Mouse (Mus musculus): ENCODE data around the gene Rabgef1.

Gene Rabgef1

DNA sequence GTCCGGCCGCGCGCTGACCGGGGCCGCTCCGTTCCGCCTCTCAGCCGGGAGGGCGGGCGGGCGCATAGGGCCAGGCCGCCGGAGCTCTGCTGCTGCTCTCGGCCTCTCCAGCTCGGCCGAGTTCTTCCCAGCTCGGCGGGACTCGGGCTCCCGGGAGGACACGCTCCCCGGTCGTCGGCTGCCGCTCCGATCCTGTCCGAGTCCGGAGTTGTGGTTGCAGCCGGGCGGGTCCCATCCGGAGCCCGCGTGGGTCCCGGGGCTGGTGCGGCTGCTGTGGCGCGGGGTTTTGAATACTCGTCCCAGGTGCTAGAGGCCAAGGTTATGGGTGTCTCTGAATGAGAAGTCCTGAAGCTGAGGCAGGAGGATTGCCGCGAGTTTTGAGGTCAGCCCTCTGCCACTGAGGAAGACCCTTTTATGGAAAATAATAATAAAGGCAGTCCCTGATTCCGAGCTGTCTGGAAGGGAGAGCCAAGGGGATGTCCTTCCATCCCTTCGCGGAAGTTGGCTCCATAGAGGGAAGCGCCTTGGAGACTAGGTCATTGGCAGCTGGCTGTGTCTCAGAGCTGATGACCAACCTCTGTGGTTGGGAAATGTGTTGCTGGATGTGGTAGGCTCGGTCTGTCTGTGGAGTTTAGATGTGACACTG is 481 bp downstream of the Rabgef1 start:
- peak; percentile 33 to 40 for DNase-seq (ENCODE audit: low read depth in 2 of 2, low spot score in 2 of 2)

DNA sequence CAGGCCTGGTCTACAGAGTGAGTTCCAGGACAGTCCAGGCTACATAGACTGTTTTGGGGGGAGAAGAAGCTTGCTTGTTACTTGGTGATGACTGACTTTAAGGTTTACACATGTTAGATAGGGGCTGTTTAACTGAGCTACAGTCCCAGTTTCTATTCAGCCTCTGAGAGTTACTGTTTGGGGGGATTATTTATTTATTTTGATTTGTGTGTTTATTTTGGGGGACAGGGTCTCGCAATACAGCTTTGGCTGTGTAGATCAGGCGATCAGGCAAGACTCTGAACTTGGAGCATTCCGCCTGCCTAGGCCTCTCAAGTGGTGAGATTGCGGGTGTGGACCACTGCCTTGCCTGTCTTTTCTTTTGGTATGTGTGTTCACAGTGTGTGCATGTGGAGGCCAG is 1.4 kb downstream of the Rabgef1 start:
- no peak for DNase-seq (ENCODE audit: low read depth in 2 of 2, low spot score in 2 of 2)

DNA sequence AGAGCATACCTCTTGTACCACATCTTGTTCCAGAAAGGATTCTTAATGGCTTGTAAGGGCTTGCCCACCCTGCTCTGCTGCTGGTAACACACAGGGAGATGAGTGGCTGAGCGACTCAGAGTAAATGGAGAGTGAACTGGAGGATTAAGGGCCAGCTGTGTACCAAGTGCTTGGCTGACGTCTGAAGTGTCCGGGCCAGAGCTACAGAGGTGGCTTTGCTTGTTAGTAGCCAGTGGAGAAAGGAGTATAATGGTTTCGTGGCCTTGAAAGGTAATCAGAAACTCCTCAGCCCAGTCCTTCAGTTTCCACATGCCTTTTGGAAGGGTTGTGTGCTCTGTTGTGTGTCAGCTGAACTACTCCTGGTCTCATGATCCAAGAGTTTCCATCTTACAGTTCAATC is 6.3 kb downstream of the Rabgef1 start:
- no peak for DNase-seq (ENCODE audit: low read depth in 2 of 2, low spot score in 2 of 2)

DNA sequence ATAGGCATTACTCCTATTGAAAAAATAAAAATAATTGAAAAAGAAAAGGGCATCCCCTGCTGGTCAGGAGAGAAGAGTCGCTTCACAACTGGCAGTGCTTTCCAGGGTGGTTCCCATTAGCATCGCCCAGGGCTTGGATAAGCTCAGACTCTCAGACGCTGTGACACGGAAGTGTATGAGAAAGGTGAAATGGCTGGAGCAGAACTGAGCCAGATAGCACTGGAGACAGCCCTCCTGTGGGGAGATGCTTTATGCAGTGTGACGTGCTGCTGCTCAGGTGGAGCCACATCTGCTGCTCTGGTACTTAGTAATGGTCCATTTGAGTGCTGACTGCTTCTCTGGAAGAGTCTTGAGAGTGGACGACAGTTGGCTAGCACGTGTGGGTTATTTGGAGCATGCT is 8.8 kb downstream of the Rabgef1 start:
- DNase-seq (ENCODE audit: low read depth in 2 of 2, low spot score in 2 of 2), result no peak

DNA sequence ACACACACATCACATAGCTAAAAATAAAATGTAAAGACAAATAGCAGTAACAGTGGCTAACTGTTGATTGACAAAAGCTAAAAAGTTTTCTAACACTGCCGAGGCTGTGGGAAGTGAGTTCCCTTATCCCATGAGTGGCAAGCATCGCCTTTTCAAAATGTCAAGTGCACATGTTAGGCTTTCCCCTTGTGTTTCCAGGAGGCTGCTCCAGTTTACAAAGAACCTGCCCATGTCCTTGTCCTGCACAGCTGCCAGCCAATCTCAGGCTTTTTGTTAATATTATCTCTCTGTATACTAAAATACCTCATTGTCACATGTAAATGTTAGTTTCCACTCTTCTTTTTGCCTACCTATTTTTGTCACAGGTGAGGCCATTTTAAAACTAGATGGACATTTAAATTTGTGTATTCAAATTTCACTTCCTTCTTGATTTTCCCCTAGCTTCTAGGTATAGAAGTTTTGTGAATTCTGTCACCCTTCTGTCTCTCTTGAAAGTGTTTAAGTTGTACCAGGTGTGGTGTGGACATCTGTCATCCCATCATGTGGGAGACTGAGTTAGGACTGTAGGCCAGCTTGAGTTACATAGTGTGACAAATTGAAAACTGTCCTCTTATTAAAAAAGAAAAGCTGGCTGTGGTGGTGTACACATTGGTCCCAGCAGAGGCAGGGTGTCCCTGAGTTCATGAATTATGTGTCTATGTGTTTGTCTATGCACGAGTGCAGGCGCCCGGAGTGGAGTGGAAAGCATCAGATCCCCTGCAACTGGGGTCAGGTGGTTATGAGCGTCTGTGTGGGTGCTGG is 10.3 kb downstream of the Rabgef1 start:
- DNase-seq (ENCODE audit: low read depth in 2 of 2, low spot score in 2 of 2), result no peak

DNA sequence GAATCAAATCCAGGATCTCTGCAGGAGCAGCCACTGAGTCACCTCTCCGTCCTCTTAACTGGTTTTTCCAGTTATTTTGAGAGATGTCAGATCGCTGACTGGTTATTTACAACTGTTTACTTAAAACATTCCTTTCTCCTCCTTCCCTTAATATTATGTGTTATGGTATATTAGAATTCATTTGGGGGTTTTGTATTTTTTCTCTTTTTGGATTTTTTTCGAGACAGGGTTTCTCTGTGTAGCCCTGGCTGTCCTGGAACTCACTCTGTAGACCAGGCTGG is 10.9 kb downstream of the Rabgef1 start:
- DNase-seq (ENCODE audit: low read depth in 2 of 2, low spot score in 2 of 2), result no peak

DNA sequence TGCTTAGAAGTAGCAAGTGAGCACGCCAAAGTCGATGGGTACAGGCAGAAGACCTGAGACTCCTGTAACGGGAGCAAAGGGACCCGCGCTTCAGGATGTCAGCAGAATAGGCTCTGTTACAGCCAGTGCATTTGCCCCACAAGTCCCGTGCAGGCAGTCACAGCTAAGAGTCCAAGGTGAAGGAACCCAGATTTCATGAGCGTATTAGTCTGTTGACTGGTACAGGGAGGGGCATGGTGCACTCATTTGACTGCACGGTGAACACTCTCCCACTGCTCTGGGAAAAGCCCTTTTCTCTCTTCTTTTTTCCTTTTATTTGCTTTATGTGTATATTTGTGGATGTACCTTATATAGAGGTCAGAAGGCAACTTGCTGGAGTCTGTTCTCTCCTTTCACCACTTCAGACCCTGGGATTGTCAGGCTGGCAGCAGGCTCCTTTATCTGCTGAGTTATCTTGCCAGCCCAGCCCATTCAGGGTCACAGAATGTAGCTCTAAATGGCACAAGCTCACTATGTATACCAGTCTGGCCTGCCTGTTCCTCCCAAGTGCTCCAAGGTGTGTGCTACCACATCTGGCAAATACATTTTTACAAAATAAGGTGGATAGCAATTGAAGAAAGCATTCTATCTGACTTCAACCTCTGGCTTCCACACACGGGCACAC is 12.7 kb downstream of the Rabgef1 start:
- no peak for DNase-seq (ENCODE audit: low read depth in 2 of 2, low spot score in 2 of 2)

DNA sequence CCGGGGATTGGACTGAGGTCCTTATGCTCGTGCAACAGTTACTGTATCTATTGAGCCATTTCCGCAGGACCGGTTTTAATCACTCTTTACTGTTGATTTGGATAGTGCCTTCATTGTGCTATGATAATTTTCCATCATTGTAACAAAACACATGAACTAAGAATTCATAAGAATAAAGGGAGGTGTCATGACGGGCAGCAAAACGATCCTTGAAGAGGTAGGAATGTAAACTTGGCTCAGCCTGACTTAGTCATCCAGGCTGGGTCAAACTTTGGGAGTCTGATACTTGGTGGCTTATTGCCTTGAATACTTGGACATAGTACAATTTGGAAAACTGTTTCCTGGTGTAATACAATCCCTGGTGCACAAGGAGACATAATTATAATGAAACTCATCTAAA is 13.7 kb downstream of the Rabgef1 start:
- DNase-seq (ENCODE audit: low read depth in 2 of 2, low spot score in 2 of 2), result no peak

DNA sequence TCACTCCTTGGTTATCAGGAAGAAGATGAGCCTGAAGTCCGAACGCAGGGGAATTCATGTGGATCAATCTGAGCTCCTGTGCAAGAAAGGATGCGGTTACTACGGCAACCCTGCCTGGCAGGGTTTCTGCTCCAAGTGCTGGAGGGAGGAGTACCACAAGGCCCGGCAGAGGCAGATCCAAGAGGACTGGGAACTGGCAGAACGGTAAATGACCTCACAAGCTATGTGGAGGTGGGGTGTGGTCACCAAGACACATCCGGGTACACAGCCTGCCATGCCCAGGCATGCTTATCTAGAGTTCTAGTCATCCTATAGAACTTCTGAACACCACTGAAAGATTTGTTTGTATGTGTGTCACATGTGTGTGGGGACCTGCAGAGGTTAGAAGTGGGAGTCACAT is 15.8 kb downstream of the Rabgef1 start:
- no peak for DNase-seq (ENCODE audit: low read depth in 2 of 2, low spot score in 2 of 2)

DNA sequence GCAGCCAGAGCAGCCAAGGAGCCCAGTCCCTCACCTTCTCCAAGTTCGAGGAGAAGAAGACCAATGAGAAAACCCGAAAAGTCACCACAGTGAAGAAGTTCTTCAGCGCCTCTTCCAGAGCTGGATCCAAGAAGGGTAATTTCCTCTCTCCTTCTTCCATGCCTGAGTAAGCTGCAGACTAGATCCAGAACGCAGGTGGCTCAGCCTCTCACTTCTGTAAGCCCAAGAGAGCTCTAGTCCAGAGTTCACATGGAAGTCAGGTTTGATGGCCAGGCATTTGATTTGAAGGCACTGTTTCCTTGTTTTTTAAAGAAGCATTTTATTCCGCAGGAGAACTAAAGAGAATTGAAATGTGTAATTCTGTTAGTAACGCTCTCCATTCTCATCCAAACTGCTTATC is 19.3 kb downstream of the Rabgef1 start:
- no peak for DNase-seq (ENCODE audit: low read depth in 2 of 2, low spot score in 2 of 2)

DNA sequence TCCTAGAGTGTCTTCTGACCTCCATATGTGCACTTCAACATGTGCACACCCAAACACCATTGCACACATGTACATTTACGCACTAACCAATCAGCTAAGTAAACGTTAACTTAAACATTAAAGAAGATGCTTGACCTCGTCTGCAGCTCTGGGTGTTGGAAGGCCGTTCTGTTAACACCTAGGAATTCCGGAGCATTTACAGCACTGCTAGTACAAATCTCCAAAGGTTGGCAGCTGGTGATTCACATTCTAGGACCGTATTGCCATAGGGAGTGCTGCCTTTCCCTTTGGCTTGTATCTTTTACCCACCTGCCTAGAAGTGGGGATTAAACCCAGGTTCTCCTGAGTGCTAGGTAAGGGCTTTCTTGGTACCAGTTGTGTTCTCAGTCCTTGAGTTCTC is 20.3 kb downstream of the Rabgef1 start:
- DNase-seq (ENCODE audit: low read depth in 2 of 2, low spot score in 2 of 2), result no peak

DNA sequence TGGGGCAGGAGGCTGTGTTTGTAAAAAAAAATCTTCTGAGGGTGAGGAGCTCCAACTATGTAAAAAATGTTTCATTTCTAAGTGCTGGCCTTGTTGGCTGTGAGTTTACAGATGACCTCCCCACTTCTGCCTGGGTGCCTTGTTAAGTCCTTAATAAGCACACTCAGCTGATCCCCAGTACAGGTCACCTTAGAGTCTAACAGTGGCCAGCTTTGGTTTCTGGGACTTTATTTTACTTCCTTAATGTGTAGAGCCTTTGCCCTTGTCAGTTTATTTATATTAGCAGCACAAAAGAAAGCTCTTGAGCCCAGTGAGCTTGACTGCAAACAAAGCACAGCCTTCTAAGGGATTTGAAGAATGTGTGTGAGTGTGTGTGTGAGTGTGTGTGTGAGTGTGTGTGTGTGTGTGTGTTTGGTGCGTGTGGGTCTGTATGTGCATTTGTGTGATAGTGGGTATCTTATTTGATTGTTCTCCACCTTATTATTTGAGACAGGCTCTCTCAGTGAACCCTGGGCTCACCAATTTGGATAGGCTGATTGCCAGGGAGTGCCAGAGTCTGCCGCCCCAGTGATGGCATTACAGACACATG is 20.9 kb downstream of the Rabgef1 start:
- no peak for DNase-seq (ENCODE audit: low read depth in 2 of 2, low spot score in 2 of 2)

DNA sequence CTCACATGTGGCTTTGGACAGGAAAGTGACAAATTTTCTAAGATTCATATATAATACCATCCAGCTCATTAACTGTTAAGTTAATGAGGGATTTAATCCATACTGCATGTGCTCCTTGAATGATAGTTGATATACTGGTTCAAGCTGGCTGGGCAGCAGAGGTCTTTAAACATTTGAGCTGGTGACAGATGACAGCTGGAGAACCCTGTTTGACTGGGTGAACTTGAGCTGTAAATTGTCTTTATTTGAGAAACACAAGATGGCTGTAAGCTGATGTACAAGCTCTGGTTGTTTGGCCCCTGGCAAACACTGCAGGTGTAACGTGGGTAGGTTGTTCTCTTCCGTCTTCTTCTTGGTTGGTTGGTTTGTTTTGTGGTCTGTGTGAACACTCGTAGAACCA is 22.2 kb downstream of the Rabgef1 start:
- no peak for DNase-seq (ENCODE audit: low read depth in 2 of 2, low spot score in 2 of 2)

DNA sequence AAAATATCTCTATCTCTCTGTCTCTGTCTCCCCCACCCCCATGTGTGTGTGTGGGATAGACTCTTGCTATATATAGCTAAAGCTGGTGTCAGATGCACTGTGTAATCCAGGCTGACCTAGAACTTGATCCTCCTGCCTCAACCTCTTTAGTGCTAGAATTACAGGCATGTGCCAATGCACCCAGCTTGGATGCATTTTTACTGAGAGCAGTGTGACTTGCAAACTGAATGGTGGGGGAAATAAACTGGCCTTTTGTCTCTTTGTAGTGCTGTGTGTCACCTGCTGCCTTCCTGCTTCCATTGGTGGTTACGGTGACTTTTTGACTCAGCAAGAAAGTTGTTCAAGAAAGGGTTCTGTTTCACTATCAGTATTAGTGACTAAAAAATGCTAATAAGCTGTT is 24.7 kb downstream of the Rabgef1 start:
- DNase-seq (ENCODE audit: low read depth in 2 of 2, low spot score in 2 of 2), result no peak

DNA sequence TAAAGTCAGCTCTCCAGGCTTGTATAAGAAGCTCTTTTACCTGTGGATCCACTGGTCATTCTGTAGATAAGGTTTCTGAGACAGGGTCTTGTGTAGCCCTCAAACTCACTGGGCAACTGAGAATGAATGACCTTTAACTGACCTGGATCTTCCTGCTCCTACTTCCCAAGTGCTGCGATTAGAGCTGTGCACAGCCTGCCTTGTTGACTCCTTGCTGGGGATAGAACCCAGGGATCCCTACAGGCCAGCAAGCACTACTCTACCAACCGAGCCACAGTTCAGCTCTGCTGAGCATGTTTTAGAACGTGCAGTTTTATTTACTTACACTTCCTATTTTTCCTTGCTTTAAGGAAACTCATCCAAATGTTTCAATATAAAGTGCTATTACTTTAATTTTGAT is 25.9 kb downstream of the Rabgef1 start:
- DNase-seq (ENCODE audit: low read depth in 2 of 2, low spot score in 2 of 2), result no peak

DNA sequence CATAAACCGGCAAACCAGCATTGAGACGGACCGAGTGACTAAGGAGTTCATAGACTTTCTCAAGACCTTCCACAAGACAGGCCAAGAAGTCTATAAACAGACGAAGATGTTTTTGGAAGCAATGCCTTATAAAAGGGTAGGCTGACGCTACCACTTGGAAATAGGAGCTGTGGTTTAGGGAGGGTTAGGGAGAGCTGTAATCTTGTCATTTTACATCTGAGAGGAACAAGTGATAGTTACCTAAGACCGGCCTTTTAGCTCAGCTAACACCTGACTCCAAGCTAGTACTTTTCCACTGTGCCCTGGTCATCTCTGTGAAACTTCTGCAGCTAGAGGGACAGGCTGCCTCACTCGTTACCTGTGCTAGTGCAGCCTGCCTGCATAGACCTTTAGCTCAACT is 26.4 kb downstream of the Rabgef1 start:
- no peak for DNase-seq (ENCODE audit: low read depth in 2 of 2, low spot score in 2 of 2)

DNA sequence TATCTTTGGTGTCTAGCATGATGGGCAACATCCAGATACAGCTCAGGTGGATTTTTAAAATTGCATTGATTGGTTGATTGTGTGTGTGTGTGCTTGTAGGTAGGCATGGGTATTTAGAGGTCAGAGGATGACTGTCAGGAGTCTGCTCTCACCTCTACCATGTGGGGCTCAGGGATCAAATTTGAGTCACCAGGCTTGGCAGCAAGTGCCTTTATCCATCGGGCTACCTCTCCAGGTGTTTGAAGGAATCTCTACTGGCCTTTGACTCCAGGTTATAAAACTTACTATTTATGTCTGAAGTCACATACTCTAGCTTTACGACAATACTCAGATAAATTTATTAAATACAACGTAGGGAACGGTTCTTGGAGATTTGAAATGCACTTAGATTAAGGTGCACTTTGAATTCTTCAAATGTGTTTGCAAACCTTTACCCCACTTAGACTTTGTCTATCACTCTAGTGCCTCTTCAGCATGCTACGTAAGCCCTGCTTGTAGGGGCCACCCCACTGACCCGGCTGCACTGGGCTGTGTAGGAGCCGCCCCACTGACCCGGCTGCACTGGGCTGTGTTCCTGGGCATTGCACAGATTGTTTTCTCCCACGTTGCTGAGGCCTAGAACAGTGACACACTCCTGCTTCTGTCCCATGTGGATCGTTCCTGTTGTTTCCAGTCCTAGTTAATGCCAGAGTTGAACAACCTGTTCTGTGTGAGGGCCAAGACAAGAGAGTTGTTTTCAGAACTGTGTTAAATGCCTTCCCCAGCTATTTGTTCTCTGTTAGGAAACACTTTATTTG is 28.8 kb downstream of the Rabgef1 start:
- no peak for DNase-seq (ENCODE audit: low read depth in 2 of 2, low spot score in 2 of 2)

DNA sequence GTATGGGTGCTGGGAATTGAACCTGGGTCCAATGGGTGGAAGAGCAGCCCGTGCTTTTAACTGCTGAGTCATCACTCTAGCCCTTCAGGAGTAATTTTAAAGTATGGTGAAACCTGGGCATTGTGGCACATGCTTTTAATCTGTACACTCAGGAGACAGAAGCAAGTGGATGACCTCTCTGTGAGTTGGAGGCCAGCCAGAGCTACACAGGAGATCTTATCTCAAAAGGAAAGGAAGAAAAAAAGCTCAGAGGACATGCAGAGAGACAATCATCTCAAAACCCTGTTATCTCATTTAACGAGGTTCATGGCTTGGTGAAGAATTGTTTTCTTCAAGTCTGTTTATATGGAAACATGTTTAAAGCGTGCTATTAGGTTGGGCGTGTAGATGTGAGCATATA is 32.4 kb downstream of the Rabgef1 start:
- DNase-seq (ENCODE audit: low read depth in 2 of 2, low spot score in 2 of 2), result no peak

DNA sequence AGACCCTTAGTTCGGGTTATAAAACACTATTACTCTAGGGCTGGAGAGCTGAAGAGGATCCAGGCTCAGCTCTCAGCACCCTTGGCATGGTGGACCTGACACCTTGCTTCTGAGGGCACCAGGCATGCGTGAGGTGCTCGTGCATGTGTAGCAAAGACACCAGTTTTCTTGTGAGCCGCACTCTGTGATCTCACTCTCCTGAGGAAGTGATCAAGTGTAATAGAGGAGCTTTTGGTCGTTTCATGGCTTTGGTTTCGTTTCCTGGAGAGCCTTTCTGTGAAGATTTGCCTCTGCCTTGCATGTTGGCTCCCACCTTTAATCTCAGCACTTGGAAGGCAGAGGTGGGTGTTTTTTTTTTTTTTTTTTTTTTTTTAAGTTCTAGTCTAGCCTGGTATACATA is 33.0 kb downstream of the Rabgef1 start:
- DNase-seq (ENCODE audit: low read depth in 2 of 2, low spot score in 2 of 2), result peak in 1 of 2 experiments; percentile 11

DNA sequence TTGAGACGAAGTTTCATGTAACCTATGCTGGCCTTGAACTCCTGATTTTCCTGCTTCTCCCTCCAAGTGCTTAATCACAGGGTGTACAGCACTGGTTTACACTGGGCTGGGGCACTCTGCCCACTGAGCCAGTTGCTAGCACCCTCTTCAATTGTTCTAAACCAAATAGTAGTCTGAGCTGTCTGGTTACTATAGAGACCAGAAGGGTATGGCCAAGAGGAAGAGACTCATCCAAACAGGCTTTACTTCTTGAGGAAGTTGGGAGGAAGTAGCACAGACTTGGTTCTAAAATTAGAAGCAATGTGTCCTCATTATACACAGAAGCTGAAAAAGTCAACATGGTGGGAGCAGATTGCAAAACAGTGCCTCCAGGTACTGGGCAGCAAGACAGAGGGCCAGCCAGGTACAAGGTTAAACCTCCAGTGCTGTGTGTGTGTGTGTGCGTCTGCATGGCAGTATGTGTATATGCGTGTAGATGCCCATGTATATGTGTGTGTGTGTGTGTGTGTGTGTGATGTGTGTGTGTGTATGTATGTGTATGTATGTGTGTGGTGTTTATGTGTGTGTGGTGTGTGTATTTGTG is 33.9 kb downstream of the Rabgef1 start:
- DNase-seq (ENCODE audit: low read depth in 2 of 2, low spot score in 2 of 2), result no peak

DNA sequence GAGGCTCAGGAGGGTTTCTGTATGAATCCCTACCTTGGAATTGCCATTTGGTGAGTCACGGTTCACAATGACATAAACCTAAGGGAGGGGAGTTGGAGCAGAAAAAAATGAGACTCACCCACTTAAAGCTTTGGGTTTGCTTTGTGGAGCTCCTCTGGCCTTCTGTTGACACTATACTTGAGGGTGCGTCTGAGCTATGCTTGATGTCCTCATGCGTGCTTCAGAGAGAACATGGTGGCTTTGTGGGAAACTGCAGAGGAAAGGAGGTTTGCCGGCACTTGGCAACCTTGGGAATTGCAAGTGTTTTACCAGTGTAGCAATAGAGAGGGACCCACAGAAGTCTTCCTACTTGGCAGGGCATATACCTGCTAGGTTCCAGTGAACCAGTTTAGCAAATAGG is 35.7 kb downstream of the Rabgef1 start:
- no peak for DNase-seq (ENCODE audit: low read depth in 2 of 2, low spot score in 2 of 2)

Measured in CD8-positive naive resting alpha-beta T cell, adult 2 months (primary cell).